Mouse (Mus musculus) kidney, adult 2 months (tissue): Measurements from ENCODE around the gene Omd.
"Not testable (repeated sequence)": the region's sequence is repeated elsewhere in the genome, so short reads cannot be mapped to it uniquely, and the experiment has no call there.

Experiments used
- CTCF ChIP-seq: fragments of 200-500 bp; conservative IDR thresholded peaks from 2 replicates; pipeline ENCODE4 v1.5.1; 2011; ENCODE audit warnings: low read depth, mild to moderate bottlenecking, control low read depth, low read length, moderate library complexity, mixed read lengths; ENCODE audit not compliant: insufficient read depth, insufficient read length
- POLR2A ChIP-seq: fragments of 200-500 bp; IDR thresholded peaks from one replicate; pipeline ENCODE4 v1.6.1; 2011; ENCODE audit warnings: low read depth, low read length, control low read depth

DNA sequence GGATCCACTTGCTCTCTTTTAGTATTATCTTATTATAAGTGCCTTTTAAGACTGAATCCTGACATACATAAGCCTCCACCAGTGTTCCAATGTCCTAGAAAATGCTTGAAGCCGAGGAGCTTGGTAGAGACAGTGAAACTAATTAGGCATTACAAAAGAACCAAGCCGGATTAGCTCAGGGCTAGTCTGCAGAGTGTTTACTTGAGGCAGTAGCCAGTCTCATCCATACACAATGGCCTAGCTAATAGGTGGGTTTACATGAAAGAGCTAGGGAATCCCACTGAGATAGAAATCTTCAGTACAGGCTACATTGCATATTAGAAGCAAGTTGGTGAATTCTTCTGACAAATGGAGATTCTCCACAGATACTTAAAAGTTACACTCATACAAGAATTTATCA, 20.3 kb downstream of the Omd start:
- not testable (repeated sequence) for TF ChIP-seq CTCF, POLR2A
